Mouse (Mus musculus): Measurements from ENCODE around the gene Aars.

- TF ChIP-seq CTCF (IDR thresholded peaks at IDR 0.05; ENCODE audit: borderline replicate concordance, extremely low read depth, insufficient read depth, insufficient read length) (no peak), POLR2A (IDR thresholded peaks at IDR 0.05; ENCODE audit: borderline replicate concordance, extremely low read depth, insufficient read depth, insufficient read length, poor library complexity, severe bottlenecking) (no peak)
Observed at GRCm38 (mm10) chr8:111032916-111033315, at the start of gene Aars.

Data from brain, embryonic 14.5 days (tissue).